Mouse (Mus musculus) layer of hippocampus, adult 2 months (tissue): ENCODE measurements around the gene Clec4g. TPM values are rescaled to one million over a fixed set of nuclear protein-coding genes. Genes with fewer than 3 reads are reported as not detected.

Experiments
- DNase-seq, 2 experiments: peaks; one replicate each; pipeline ENCODE4 v3.0.0; 2022; ENCODE audit warnings: low spot score in 2 of 2
- H3K27ac ChIP-seq: fragments of 200-600 bp; 2 replicates; pipeline ENCODE4 v1.8.1; 2022
- H3K4me3 ChIP-seq: fragments of 200-600 bp; 2 replicates; pipeline ENCODE4 v1.8.1; 2022; ENCODE audit warnings: mild to moderate bottlenecking
- CTCF ChIP-seq: fragments of 200-600 bp; conservative IDR thresholded peaks from 2 replicates; pipeline ENCODE4 v1.8.1; 2022; ENCODE audit warnings: antibody characterized with exemption, mild to moderate bottlenecking, moderate library complexity
- total RNA-seq, 2 experiments: library from RNA; stranded (reverse); gene quantifications; 2 replicates each; pipeline ENCODE4 v1.2.3; 2021

Clec4g gene
- total RNA-seq, 2 experiments from 2014 or later, result not detected

GRCm38 (mm10) chr8:3671980-3672491 is 48.4 kb downstream of the Clec4g start, which contains the start of gene Fcor:
Gene Fcor (minus strand): TSS chr8:3672362.
- Histone ChIP-seq H3K4me3 (peak within 1 kb of the TSS; percentile 87), H3K27ac (peak within 1 kb of the TSS; percentile 96)
- peak; percentile 87 to 90 for DNase-seq
- TF ChIP-seq CTCF, result peak; percentile 92

DNA sequence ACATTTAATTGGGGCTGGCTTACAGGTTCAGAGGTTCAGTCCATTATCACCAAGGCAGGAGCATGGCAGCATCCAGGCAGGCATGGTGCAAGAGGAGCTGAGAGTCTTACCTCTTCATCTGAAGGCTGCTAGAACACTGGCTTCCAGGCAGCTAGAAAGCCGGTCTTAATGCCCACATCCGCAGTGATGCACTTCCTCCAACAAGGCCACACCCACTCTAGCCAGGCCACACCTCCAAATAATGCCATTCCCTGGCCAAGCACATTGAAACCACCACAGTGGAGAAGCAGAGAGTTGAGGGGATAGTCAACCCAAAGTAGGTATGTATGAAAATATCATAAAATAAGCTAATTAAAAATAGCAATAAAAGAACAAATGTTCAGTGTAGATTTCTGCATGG is 50.1 kb downstream of the Clec4g start:
- no peak overlapping the region for H3K4me3 ChIP-seq
- no peak for TF ChIP-seq CTCF
- no peak for DNase-seq

DNA sequence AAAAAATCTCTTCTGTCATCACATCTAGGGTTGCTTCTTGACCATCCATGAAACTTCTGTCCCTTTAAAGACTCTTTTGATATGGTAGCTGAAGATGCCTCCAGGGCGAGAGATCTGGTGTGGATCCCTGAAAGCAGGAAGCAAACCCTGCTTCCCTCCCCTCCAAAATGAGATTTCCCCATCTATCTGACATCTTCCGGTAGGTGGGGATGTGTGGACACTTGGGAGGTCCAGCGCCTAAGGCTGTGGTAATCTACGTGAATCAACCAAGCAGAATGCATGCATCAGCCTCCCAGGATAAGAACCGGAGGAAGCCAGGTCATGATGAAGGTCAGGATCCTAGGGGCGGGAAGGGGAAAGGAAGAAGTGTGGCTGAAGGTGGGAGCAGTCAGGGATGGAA is 54.9 kb downstream of the Clec4g start, which contains the start of gene Mcemp1:
Mcemp1 (plus strand) TSS at position 248 of the 400 bp plus-strand sequence.
- no peak for TF ChIP-seq CTCF
- H3K27ac ChIP-seq, result no peak within 1 kb of the TSS
- no peak within 1 kb of the TSS for H3K4me3 ChIP-seq
- DNase-seq, result no peak

More for the DNA sequence above, 50.1 kb downstream of the Clec4g start:
- H3K27ac ChIP-seq, result no peak overlapping the region

DNA sequence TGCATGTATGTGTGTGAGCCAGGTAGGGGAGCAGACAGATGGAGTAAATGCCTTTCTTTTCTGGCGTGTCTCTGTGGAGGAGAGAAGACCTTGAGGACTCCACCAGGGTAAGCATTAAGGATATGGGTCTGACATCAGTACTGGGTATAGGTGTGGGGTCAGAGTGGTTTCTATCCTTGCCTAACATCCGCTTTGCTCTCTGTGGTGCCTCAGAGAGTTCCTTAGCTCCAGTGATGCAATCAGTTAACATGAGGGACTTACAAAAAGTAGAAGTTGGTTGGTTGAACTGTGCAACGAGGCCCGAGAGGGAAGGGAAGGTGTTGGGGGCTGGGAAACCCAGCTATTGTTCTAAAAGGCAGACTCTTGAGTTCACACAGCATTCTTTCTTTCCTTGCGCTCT is 56.0 kb downstream of the Clec4g start:
- no peak for DNase-seq
- TF ChIP-seq CTCF, result no peak
- no peak overlapping the region for H3K27ac ChIP-seq
- H3K4me3 ChIP-seq, result no peak overlapping the region

GRCm38 (mm10) chr8:3660889-3661288 is 59.6 kb downstream of the Clec4g start:
- Histone ChIP-seq H3K4me3 (no peak overlapping the region), H3K27ac (no peak overlapping the region)
- no peak for DNase-seq
- no peak for TF ChIP-seq CTCF

Other genes starting within 250 kb of the Clec4g start
- under 1 TPM; 0.23 to 0.54 TPM for gene Tex45, start 249.8 kb downstream of the Clec4g start, total RNA-seq
- 10 to 100 TPM; 27.9 to 29.9 TPM for gene Zfp358, start 227.5 kb downstream of the Clec4g start, total RNA-seq
- gene Mcoln1, start 220.2 kb downstream of the Clec4g start, total RNA-seq, result 10 to 100 TPM; 82.4 to 85.4 TPM
- gene Pnpla6, start 205.3 kb downstream of the Clec4g start, total RNA-seq, result 10 to 100 TPM; 79.4 to 82.1 TPM
- not detected for gene C330021F23Rik, start 152.7 kb downstream of the Clec4g start, total RNA-seq
- gene Camsap3, start 133.4 kb downstream of the Clec4g start, total RNA-seq, result 10 to 100 TPM; 36.5 to 39.3 TPM
- gene Xab2, start 99.3 kb downstream of the Clec4g start, total RNA-seq, result 10 to 100 TPM; 39.6 to 41.4 TPM
- 10 to 100 TPM; 87.0 to 87.3 TPM for gene Pet100, start 99.1 kb downstream of the Clec4g start, total RNA-seq
- 1 to 10 TPM in 1 of 2 experiments, under 1 TPM in 1; 0.88 to 3.6 TPM for gene Pcp2, start 95.1 kb downstream of the Clec4g start, total RNA-seq
- gene Stxbp2, start 89.7 kb downstream of the Clec4g start, total RNA-seq, result 10 to 100 TPM; 43.3 to 55.7 TPM
- gene Retn, start 64.9 kb downstream of the Clec4g start, total RNA-seq, result 1 to 10 TPM in 1 of 2 experiments, under 1 TPM in 1; 0.67 to 1.1 TPM
- gene Mcemp1, start 54.9 kb downstream of the Clec4g start, total RNA-seq, result not detected
- gene Fcor, start 48.3 kb downstream of the Clec4g start, total RNA-seq, result 10 to 100 TPM; 14.7 to 17.9 TPM
- 10 to 100 TPM; 27.4 to 28.4 TPM for gene Trappc5, start 44.4 kb downstream of the Clec4g start, total RNA-seq
- not detected for gene Fcer2a, start 26.5 kb downstream of the Clec4g start, total RNA-seq
- gene Cd209a, start 28.3 kb upstream of the Clec4g start, total RNA-seq, result under 1 TPM in 1 of 2 experiments, not detected in 1; 0.41 TPM
- not detected for gene Cd209e, start 133.7 kb upstream of the Clec4g start, total RNA-seq
- gene Cd209d, start 157.9 kb upstream of the Clec4g start, total RNA-seq, result not detected
- gene Cd209b, start 206.2 kb upstream of the Clec4g start, total RNA-seq, result under 1 TPM; 0.42 to 0.69 TPM
- under 1 TPM; 0.29 to 0.77 TPM for gene Cd209c, start 234.1 kb upstream of the Clec4g start, total RNA-seq